Mouse (Mus musculus) kidney, adult 2 months (tissue): Measurements from ENCODE around the gene Ap1m2.
"Not testable (repeated sequence)": the region's sequence is repeated elsewhere in the genome, so short reads cannot be mapped to it uniquely, and the experiment has no call there.

Experiments
- CTCF ChIP-seq: fragments of 200-500 bp; conservative IDR thresholded peaks from 2 replicates; pipeline ENCODE4 v1.5.1; 2011; ENCODE audit warnings: low read depth, mild to moderate bottlenecking, control low read depth, low read length, moderate library complexity, mixed read lengths; ENCODE audit not compliant: insufficient read depth, insufficient read length
- POLR2A ChIP-seq: fragments of 200-500 bp; IDR thresholded peaks from one replicate; pipeline ENCODE4 v1.6.1; 2011; ENCODE audit warnings: low read depth, low read length, control low read depth

DNA sequence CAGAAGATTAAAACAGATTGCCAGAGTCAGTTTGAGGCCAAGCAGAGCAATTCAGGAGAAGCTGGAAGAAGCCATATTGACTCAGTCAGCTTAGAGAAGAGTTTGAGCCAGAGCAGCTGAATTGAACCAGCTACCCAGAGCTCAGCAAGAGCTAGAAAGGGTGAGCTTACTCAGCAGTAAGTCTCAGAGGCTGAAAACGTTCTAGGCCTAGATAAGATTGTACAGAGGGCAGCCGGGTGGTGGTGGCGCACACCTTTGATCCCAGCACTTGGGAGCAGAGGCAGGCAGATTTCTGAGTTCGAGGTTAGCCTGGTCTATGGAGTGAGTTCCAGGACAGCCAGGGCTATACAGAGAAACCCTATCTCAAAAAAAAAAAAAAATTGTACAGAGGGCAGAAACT, 55.8 kb downstream of the Ap1m2 start:
- not testable (repeated sequence) for TF ChIP-seq POLR2A, CTCF
